Mouse (Mus musculus): Measurements from ENCODE around the gene Zfp931. TPM values are rescaled to one million over a fixed set of nuclear protein-coding genes. Genes with fewer than 3 reads are reported as not detected.

Zfp931 gene
- polyA plus RNA-seq, 1 experiment from 2014 or later = 20.8 TPM

Other genes with a start within 250 kb of the Zfp931 start
- gene Gm14325, start 238.1 kb downstream of the Zfp931 start, polyA plus RNA-seq (2016; fragmentation: Nextera tagmentation; extraction: Ambion mirVana) = 33.7 and 44.4 TPM in 2 replicates
- 2.8 and 3.6 TPM in 2 replicates for gene Gm14327, start 181.4 kb downstream of the Zfp931 start, polyA plus RNA-seq (2016; fragmentation: Nextera tagmentation; extraction: Ambion mirVana)
- gene Zfp972, start 152.9 kb downstream of the Zfp931 start, polyA plus RNA-seq (2016; fragmentation: Nextera tagmentation; extraction: Ambion mirVana) = 0.52 and 1.0 TPM in 2 replicates
- gene Gm14326, start 121.2 kb downstream of the Zfp931 start, polyA plus RNA-seq (2016; fragmentation: Nextera tagmentation; extraction: Ambion mirVana) = 17.5 and 17.6 TPM in 2 replicates
- gene Zfp971, start 55.2 kb downstream of the Zfp931 start, polyA plus RNA-seq (2016; fragmentation: Nextera tagmentation; extraction: Ambion mirVana) = 11.4 and 12.8 TPM in 2 replicates
- 3.1 and 3.4 TPM in 2 replicates for gene Phactr3, start 40.5 kb upstream of the Zfp931 start, polyA plus RNA-seq (2016; fragmentation: Nextera tagmentation; extraction: Ambion mirVana)